Mouse (Mus musculus) thymus, adult 2 months (tissue): ENCODE results near the gene Add2. TPM values are rescaled to one million over a fixed set of nuclear protein-coding genes. Genes with fewer than 3 reads are reported as not detected.

ENCODE experiments used
- DNase-seq: peaks from one replicate; pipeline ENCODE4 v3.0.0; 2021
- H3K27ac ChIP-seq: fragments of 200-500 bp; 2 replicates; pipeline ENCODE4 v1.5.1; 2012; ENCODE audit warnings: low read length, control low read depth; ENCODE audit not compliant: control insufficient read depth, insufficient read depth
- H3K27me3 ChIP-seq: fragments of 200-500 bp; 2 replicates; pipeline ENCODE4 v1.6.1; 2012; ENCODE audit warnings: mild to moderate bottlenecking, low read length, moderate library complexity, mixed read lengths; ENCODE audit not compliant: control insufficient read depth, insufficient read depth
- H3K36me3 ChIP-seq: fragments of 200-500 bp; 2 replicates; pipeline ENCODE4 v1.6.1; 2012; ENCODE audit warnings: mild to moderate bottlenecking, low read length, moderate library complexity; ENCODE audit not compliant: control insufficient read depth, insufficient read depth
- H3K4me1 ChIP-seq: fragments of 200-500 bp; replicated peaks from 2 replicates; pipeline ENCODE4 v1.6.1; 2012; ENCODE audit warnings: low read length; ENCODE audit not compliant: control insufficient read depth, insufficient read depth
- H3K4me3 ChIP-seq: fragments of 200-500 bp; 2 replicates; pipeline ENCODE4 v1.5.1; 2012; ENCODE audit warnings: mild to moderate bottlenecking, low read length, control low read depth, moderate library complexity; ENCODE audit not compliant: control insufficient read depth, insufficient read depth
- CTCF ChIP-seq: fragments of 200-500 bp; IDR thresholded peaks from 2 replicates; pipeline ENCODE4 v1.5.1; 2012; ENCODE audit warnings: mild to moderate bottlenecking, control low read depth, low read length, moderate library complexity, borderline replicate concordance; ENCODE audit not compliant: control insufficient read depth, poor library complexity, insufficient read depth; ENCODE audit errors: extremely low read depth
- POLR2A ChIP-seq: fragments of 200-500 bp; IDR thresholded peaks from 2 replicates; pipeline ENCODE4 v1.6.1; 2012; ENCODE audit warnings: mild to moderate bottlenecking, low read length, control low read depth, moderate library complexity; ENCODE audit not compliant: control insufficient read depth, poor library complexity, insufficient read depth; ENCODE audit errors: extremely low read depth
- WGBS: fragments of 180-500 bp; shearing (Covaris S2); methylation state at CpG from one replicate; pipeline ENCODE4 v1.1.7; 2018; 5-methylcytosine and 5-hydroxymethylcytosine counted together
- polyA plus RNA-seq: library from polyadenylated mRNA; depleted of rRNA; stranded (reverse); fragments of >200 nt; gene quantifications from 2 replicates; pipeline ENCODE4 v1.2.3, GENCODE M21; 2012

Add2 gene
- polyA plus RNA-seq, 1 experiment = 0.31 TPM

- Histone ChIP-seq H3K36me3 (no peaks in the 10 kb centered on the region), H3K4me3 (no peak overlapping the region), H3K27me3 (peaks cover 3% of the 10 kb centered on the region; the same call in 1 of the 2 replicates), H3K4me1 (no peaks in the 10 kb centered on the region), H3K27ac (no peak overlapping the region)
- TF ChIP-seq CTCF (no peak), POLR2A (no peak)
- DNase-seq = no peak
- 82% methylated on average over 2 of the region's 2 CpGs for WGBS
Observed at GRCm38 (mm10) chr6:86028150-86028549, 331 bp upstream of the Add2 start.

- WGBS = 31% methylated on average over 6 of the region's 6 CpGs
- H3K27ac ChIP-seq = no peak overlapping the region
- peaks cover 3% of the 10 kb centered on the region; the same call in 1 of the 2 replicates for H3K27me3 ChIP-seq
- TF ChIP-seq POLR2A (no peak), CTCF (no peak)
- H3K4me1 ChIP-seq = no peaks in the 10 kb centered on the region
- no peak overlapping the region for H3K4me3 ChIP-seq
- no peaks in the 10 kb centered on the region for H3K36me3 ChIP-seq
- DNase-seq = no peak
Observed at GRCm38 (mm10) chr6:86029323-86029713, 837 bp downstream of the Add2 start.

- no peak for DNase-seq
- Histone ChIP-seq H3K27me3 (peaks cover 3% of the 10 kb centered on the region; the same call in 1 of the 2 replicates), H3K4me3 (no peak overlapping the region), H3K4me1 (no peaks in the 10 kb centered on the region), H3K36me3 (no peaks in the 10 kb centered on the region), H3K27ac (no peak overlapping the region)
- WGBS = 89% methylated on average over 2 of the region's 2 CpGs
- TF ChIP-seq POLR2A (no peak), CTCF (no peak)
Observed at GRCm38 (mm10) chr6:86031527-86031926, 3.0 kb downstream of the Add2 start.

- Histone ChIP-seq H3K27ac (no peak overlapping the region), H3K36me3 (no peaks in the 10 kb centered on the region), H3K4me3 (no peak overlapping the region), H3K4me1 (no peaks in the 10 kb centered on the region), H3K27me3 (peaks cover 3% of the 10 kb centered on the region; the same call in 1 of the 2 replicates)
- TF ChIP-seq POLR2A (no peak), CTCF (no peak)
- 70% methylated on average over 1 of the region's 1 CpGs for WGBS
- no peak for DNase-seq
Observed at GRCm38 (mm10) chr6:86033635-86034034, 5.2 kb downstream of the Add2 start.

GRCm38 (mm10) chr6:86038901-86039300 is 10.4 kb downstream of the Add2 start:
- 48% methylated on average over 2 of the region's 2 CpGs for WGBS
- TF ChIP-seq CTCF (no peak), POLR2A (no peak)
- Histone ChIP-seq H3K27ac (no peak overlapping the region), H3K27me3 (no peaks in the 10 kb centered on the region), H3K4me3 (no peak overlapping the region), H3K36me3 (no peaks in the 10 kb centered on the region), H3K4me1 (no peaks in the 10 kb centered on the region)
- no peak for DNase-seq

GRCm38 (mm10) chr6:86040140-86040539 is 11.7 kb downstream of the Add2 start:
- no peak overlapping the region for H3K4me3 ChIP-seq
- H3K4me1 ChIP-seq = no peaks in the 10 kb centered on the region
- TF ChIP-seq POLR2A (no peak), CTCF (no peak)
- WGBS = 90% methylated on average over 1 of the region's 1 CpGs
- no peak for DNase-seq
- no peak overlapping the region for H3K27ac ChIP-seq
- no peaks in the 10 kb centered on the region for H3K27me3 ChIP-seq
- H3K36me3 ChIP-seq = no peaks in the 10 kb centered on the region

- Histone ChIP-seq H3K4me1 (no peaks in the 10 kb centered on the region), H3K4me3 (no peak overlapping the region), H3K27ac (no peak overlapping the region), H3K27me3 (no peaks in the 10 kb centered on the region), H3K36me3 (no peaks in the 10 kb centered on the region)
- no peak for DNase-seq
- TF ChIP-seq POLR2A (no peak), CTCF (no peak)
- 94% methylated on average over 11 of the region's 11 CpGs for WGBS
Observed at GRCm38 (mm10) chr6:86047510-86047909, 19.0 kb downstream of the Add2 start.
